Mouse (Mus musculus) testis, postnatal 14 days (tissue): ENCODE measurements at regions not wholly inside any gene's neighbourhood (a gene's known extent, or its start where the extent isn't known, plus 50 kb on each side); places are given as distances from the start of the nearest gene placed in this dataset.

Experiments used
- DNase-seq: peaks from one replicate; pipeline ENCODE4 v3.0.0; 2021; ENCODE audit warnings: low spot score

- DNase-seq = no peak
Measured at GRCm38 (mm10) chr6:26033392-26033791, 224.3 kb upstream of the Pot1a start.

GRCm38 (mm10) chr6:26015388-26015787 lies 206.3 kb upstream of the Pot1a start:
- DNase-seq = no peak

GRCm38 (mm10) chr6:25994044-25994443 lies 185.0 kb upstream of the Pot1a start:
- no peak for DNase-seq

GRCm38 (mm10) chr6:25978171-25978847 lies 169.3 kb upstream of the Pot1a start:
- DNase-seq = no peak

- no peak for DNase-seq
Measured at GRCm38 (mm10) chr6:25965452-25965851, 156.4 kb upstream of the Pot1a start.

- DNase-seq = peak; percentile 4
Measured at GRCm38 (mm10) chr6:25931148-25931553, 122.1 kb upstream of the Pot1a start.

GRCm38 (mm10) chr6:25917852-25918465 lies 108.9 kb upstream of the Pot1a start:
- DNase-seq = no peak

GRCm38 (mm10) chr6:25914122-25914521 lies 105.1 kb upstream of the Pot1a start:
- no peak for DNase-seq

GRCm38 (mm10) chr6:25899944-25900343 lies 90.9 kb upstream of the Pot1a start:
- DNase-seq = no peak

- DNase-seq = no peak
Measured at GRCm38 (mm10) chr6:25894454-25895250, 85.6 kb upstream of the Pot1a start.

- no peak for DNase-seq
Measured at GRCm38 (mm10) chr6:25867922-25868321, 58.9 kb upstream of the Pot1a start.
